Mouse (Mus musculus): Measurements from ENCODE around the gene Siva1. TPM values are rescaled to one million over a fixed set of nuclear protein-coding genes. Genes with fewer than 3 reads are reported as not detected.
A peak's percentile ranks its signal among the peaks of the same experiment; 100 is the strongest.

The Siva1 gene
- 182 and 230 TPM in 2 replicates for polyA plus RNA-seq (2014; fragmentation: Nextera tagmentation; extraction: Ambion mirVana)

DNA sequence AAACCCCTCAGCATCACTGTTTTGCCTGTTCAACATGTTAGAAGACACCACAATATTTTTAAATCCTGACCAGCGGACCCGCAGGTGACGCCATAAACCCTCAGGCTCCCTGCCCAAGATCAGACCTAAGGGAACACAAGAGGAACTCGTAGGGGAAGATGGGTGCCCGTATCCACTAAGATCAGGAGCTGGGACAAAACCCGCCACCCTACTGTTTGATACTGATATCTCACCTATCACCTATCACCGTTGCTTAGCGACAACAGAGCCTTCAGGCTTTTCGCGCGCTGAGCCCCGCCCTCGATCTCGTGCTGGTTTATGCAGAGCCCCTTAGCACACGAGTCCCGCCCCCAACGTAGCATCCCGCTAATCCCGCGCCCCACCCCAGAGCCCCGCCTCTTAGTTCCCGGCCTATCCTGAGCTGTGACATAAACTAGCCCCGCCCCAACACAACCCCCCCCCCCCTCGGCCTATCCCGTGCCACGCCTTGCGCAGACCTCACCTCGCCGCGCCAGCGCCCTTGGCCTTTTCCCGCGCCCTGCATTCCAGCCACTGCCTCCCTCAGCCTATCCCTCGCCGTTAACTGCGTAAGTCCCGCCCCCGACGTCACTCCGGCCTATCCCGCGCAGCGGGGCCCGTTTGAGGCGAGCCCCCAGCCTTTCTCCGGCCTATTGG lies at the start of gene Siva1:
Gene Siva1 (plus strand): TSS at position 500 of the 675 bp plus-strand sequence.
- peak within 1 kb of the TSS; percentile 89 for H3K9ac ChIP-seq (ENCODE audit: low read length)
- H3K4me2 ChIP-seq, result peak within 1 kb of the TSS; percentile 91
- no peaks in the 10 kb centered on the region for H3K9me3 ChIP-seq (ENCODE audit: control insufficient read depth, low read length)
- peak; percentile 98 for DNase-seq (ENCODE audit: low spot score, missing footprints)
- peaks cover 4% of the 10 kb centered on the region; the same call in 1 of the 2 replicates for H3K36me3 ChIP-seq (ENCODE audit: control insufficient read depth, insufficient read depth, low read length)
- peak within 1 kb of the TSS; percentile 79 for H3K4me3 ChIP-seq (ENCODE audit: low read depth, low read length)
- ATAC-seq (ENCODE audit: low FRiP score), result peak; percentile 98
- H3K27ac ChIP-seq (ENCODE audit: low read depth, low read length), result peak within 1 kb of the TSS; percentile 57
- no peaks in the 10 kb centered on the region for H3K27me3 ChIP-seq (ENCODE audit: control insufficient read depth, insufficient read depth, low read length)
- WGBS, result 2% methylated on average over 40 of the region's 46 CpGs
- peaks cover 18% of the 10 kb centered on the region for H3K4me1 ChIP-seq (ENCODE audit: control insufficient read depth, insufficient read depth, low read length)

GRCm38 (mm10) chr12:112594989-112595388 lies 49.5 kb upstream of the Siva1 start:
- no peak overlapping the region for H3K4me3 ChIP-seq (ENCODE audit: low read depth, low read length)
- H3K9me3 ChIP-seq (ENCODE audit: control insufficient read depth, low read length), result no peaks in the 10 kb centered on the region
- ATAC-seq (ENCODE audit: low FRiP score) (no peak), DNase-seq (ENCODE audit: low spot score, missing footprints) (no peak)
- no peak overlapping the region for H3K4me2 ChIP-seq
- WGBS, result 61% methylated on average over 4 of the region's 4 CpGs
- H3K36me3 ChIP-seq (ENCODE audit: control insufficient read depth, insufficient read depth, low read length), result no peaks in the 10 kb centered on the region
- H3K27ac ChIP-seq (ENCODE audit: low read depth, low read length), result no peak overlapping the region
- no peak overlapping the region for H3K9ac ChIP-seq (ENCODE audit: low read length)
- no peaks in the 10 kb centered on the region for H3K4me1 ChIP-seq (ENCODE audit: control insufficient read depth, insufficient read depth, low read length)
- peaks cover 4% of the 10 kb centered on the region; the same call in 1 of the 2 replicates for H3K27me3 ChIP-seq (ENCODE audit: control insufficient read depth, insufficient read depth, low read length)

- Histone ChIP-seq H3K9ac (ENCODE audit: low read length) (no peak overlapping the region), H3K4me2 (no peak overlapping the region), H3K4me3 (ENCODE audit: low read depth, low read length) (no peak overlapping the region), H3K27me3 (ENCODE audit: control insufficient read depth, insufficient read depth, low read length) (no peaks in the 10 kb centered on the region; the same call in 1 of the 2 replicates), H3K9me3 (ENCODE audit: control insufficient read depth, low read length) (no peaks in the 10 kb centered on the region), H3K4me1 (ENCODE audit: control insufficient read depth, insufficient read depth, low read length) (no peaks in the 10 kb centered on the region), H3K36me3 (ENCODE audit: control insufficient read depth, insufficient read depth, low read length) (no peaks in the 10 kb centered on the region), H3K27ac (ENCODE audit: low read depth, low read length) (no peak overlapping the region)
- ATAC-seq (ENCODE audit: low FRiP score) (no peak), DNase-seq (ENCODE audit: low spot score, missing footprints) (no peak)
- WGBS, result 71% methylated on average over 4 of the region's 4 CpGs
Observed at GRCm38 (mm10) chr12:112595626-112596025, 48.9 kb upstream of the Siva1 start.

- Histone ChIP-seq H3K9me3 (ENCODE audit: control insufficient read depth, low read length) (no peaks in the 10 kb centered on the region), H3K4me2 (no peak overlapping the region), H3K4me3 (ENCODE audit: low read depth, low read length) (no peak overlapping the region), H3K4me1 (ENCODE audit: control insufficient read depth, insufficient read depth, low read length) (no peaks in the 10 kb centered on the region), H3K36me3 (ENCODE audit: control insufficient read depth, insufficient read depth, low read length) (no peaks in the 10 kb centered on the region), H3K27ac (ENCODE audit: low read depth, low read length) (no peak overlapping the region), H3K27me3 (ENCODE audit: control insufficient read depth, insufficient read depth, low read length) (no peaks in the 10 kb centered on the region), H3K9ac (ENCODE audit: low read length) (no peak overlapping the region)
- WGBS, result 85% methylated on average over 9 of the region's 9 CpGs
- ATAC-seq (ENCODE audit: low FRiP score) (no peak), DNase-seq (ENCODE audit: low spot score, missing footprints) (no peak)
Observed at GRCm38 (mm10) chr12:112596454-112596853, 48.0 kb upstream of the Siva1 start.

DNA sequence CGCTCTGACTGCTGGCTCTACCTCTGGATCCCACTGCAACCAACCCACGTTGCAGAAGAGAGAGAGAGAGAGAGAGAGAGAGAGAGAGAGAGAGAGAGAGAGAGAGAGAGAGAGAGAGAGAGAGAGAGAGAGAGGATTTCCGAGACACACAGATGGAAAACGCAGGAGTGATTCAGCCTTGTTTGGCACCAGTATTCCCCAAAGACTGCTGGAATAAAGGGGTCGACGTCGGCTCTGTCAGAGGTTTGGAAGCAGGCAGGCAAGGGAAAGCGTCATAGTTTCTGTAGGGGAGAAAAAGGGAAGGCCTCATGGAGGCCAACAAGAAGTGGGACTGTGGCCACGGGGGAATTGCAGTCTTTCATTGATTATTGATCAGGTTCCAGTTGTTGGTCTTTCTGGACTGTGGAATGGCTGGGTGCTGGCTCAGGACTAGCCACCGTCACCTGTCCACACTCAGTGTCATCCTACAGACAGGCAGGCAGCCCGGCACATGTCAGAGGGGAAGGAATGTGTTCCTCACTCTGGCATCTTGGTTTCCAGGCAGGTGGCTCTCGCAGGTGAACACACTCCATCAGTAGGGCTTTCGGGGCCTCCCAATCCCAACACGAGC lies 47.5 kb upstream of the Siva1 start:
- H3K9ac ChIP-seq (ENCODE audit: low read length), result no peak overlapping the region
- H3K36me3 ChIP-seq (ENCODE audit: control insufficient read depth, insufficient read depth, low read length), result no peaks in the 10 kb centered on the region
- no peaks in the 10 kb centered on the region for H3K4me1 ChIP-seq (ENCODE audit: control insufficient read depth, insufficient read depth, low read length)
- no peak overlapping the region for H3K4me2 ChIP-seq
- ATAC-seq (ENCODE audit: low FRiP score) (no peak), DNase-seq (ENCODE audit: low spot score, missing footprints) (no peak)
- no peaks in the 10 kb centered on the region for H3K9me3 ChIP-seq (ENCODE audit: control insufficient read depth, low read length)
- H3K27me3 ChIP-seq (ENCODE audit: control insufficient read depth, insufficient read depth, low read length), result no peaks in the 10 kb centered on the region
- no peak overlapping the region for H3K27ac ChIP-seq (ENCODE audit: low read depth, low read length)
- H3K4me3 ChIP-seq (ENCODE audit: low read depth, low read length), result no peak overlapping the region
- 79% methylated on average over 14 of the region's 14 CpGs for WGBS

GRCm38 (mm10) chr12:112597618-112598017 lies 46.9 kb upstream of the Siva1 start:
- Histone ChIP-seq H3K27ac (ENCODE audit: low read depth, low read length) (no peak overlapping the region), H3K4me2 (no peak overlapping the region), H3K9ac (ENCODE audit: low read length) (no peak overlapping the region), H3K36me3 (ENCODE audit: control insufficient read depth, insufficient read depth, low read length) (no peaks in the 10 kb centered on the region), H3K27me3 (ENCODE audit: control insufficient read depth, insufficient read depth, low read length) (no peaks in the 10 kb centered on the region), H3K4me1 (ENCODE audit: control insufficient read depth, insufficient read depth, low read length) (no peaks in the 10 kb centered on the region), H3K9me3 (ENCODE audit: control insufficient read depth, low read length) (no peaks in the 10 kb centered on the region), H3K4me3 (ENCODE audit: low read depth, low read length) (no peak overlapping the region)
- 80% methylated on average over 8 of the region's 8 CpGs for WGBS
- DNase-seq (ENCODE audit: low spot score, missing footprints) (no peak), ATAC-seq (ENCODE audit: low FRiP score) (no peak)

DNA sequence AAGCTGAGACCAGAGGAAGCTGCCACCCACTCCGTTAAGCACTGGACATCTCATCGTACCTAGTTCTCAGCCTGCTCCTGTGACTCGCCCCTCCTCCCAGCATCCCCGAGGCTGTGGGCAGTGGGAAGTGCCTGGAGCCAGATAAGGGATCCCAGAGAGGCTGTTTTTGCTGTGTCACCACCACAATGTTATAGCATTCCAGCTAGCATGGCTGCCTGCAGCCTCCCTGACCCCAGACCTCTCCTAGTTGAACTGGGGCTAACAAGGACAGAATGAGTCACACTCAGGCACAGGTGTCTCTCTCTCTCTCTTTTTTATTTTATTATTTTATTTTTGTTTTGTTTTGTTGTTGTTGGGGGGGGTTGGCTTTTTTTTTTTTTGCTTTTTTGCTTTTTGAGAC lies 45.3 kb upstream of the Siva1 start:
- 41% methylated on average over 4 of the region's 4 CpGs for WGBS
- H3K9me3 ChIP-seq (ENCODE audit: control insufficient read depth, low read length), result no peaks in the 10 kb centered on the region
- no peaks in the 10 kb centered on the region for H3K36me3 ChIP-seq (ENCODE audit: control insufficient read depth, insufficient read depth, low read length)
- no peak for DNase-seq (ENCODE audit: low spot score, missing footprints)
- no peak overlapping the region for H3K4me2 ChIP-seq
- H3K9ac ChIP-seq (ENCODE audit: low read length), result no peak overlapping the region
- H3K4me1 ChIP-seq (ENCODE audit: control insufficient read depth, insufficient read depth, low read length), result no peaks in the 10 kb centered on the region
- no peak for ATAC-seq (ENCODE audit: low FRiP score)
- H3K27me3 ChIP-seq (ENCODE audit: control insufficient read depth, insufficient read depth, low read length), result no peaks in the 10 kb centered on the region
- no peak overlapping the region for H3K4me3 ChIP-seq (ENCODE audit: low read depth, low read length)
- H3K27ac ChIP-seq (ENCODE audit: low read depth, low read length), result no peak overlapping the region

DNA sequence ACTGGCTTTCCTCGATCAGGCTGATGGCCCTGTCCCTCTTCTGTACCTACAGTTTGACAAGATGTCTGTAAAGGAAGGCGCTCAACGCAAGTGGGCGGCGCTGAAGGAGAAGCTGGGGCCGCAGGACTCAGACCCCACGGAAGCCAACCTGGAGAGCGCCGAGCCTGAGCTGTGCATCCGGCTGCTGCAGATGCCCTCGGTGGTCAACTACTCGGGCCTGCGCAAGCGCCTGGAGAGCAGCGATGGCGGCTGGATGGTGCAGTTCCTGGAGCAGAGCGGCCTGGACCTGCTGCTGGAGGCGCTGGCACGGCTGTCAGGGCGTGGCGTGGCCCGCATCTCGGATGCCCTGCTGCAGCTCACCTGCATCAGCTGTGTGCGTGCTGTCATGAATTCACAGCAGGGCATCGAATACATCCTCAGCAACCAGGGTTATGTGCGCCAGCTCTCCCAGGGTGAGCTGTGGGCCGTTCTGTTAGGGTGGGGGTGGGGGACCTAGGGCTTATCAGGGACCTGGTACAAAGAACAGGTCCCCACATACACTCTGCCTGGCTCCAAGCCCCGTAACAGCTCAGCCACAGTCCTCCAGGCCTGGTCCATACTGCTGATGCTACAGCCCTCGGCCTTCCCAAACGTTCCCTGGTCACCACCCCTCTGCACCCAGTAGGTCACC lies 44.4 kb upstream of the Siva1 start:
- ATAC-seq (ENCODE audit: low FRiP score), result no peak
- WGBS, result 79% methylated on average over 30 of the region's 30 CpGs
- no peaks in the 10 kb centered on the region for H3K4me1 ChIP-seq (ENCODE audit: control insufficient read depth, insufficient read depth, low read length)

GRCm38 (mm10) chr12:112604022-112604421 lies 40.5 kb upstream of the Siva1 start:
- no peak for ATAC-seq (ENCODE audit: low FRiP score)
- DNase-seq (ENCODE audit: low spot score, missing footprints), result no peak
- Histone ChIP-seq H3K4me3 (ENCODE audit: low read depth, low read length) (no peak overlapping the region), H3K27me3 (ENCODE audit: control insufficient read depth, insufficient read depth, low read length) (no peaks in the 10 kb centered on the region), H3K4me1 (ENCODE audit: control insufficient read depth, insufficient read depth, low read length) (no peaks in the 10 kb centered on the region), H3K9ac (ENCODE audit: low read length) (no peak overlapping the region), H3K27ac (ENCODE audit: low read depth, low read length) (no peak overlapping the region), H3K9me3 (ENCODE audit: control insufficient read depth, low read length) (no peaks in the 10 kb centered on the region), H3K4me2 (no peak overlapping the region), H3K36me3 (ENCODE audit: control insufficient read depth, insufficient read depth, low read length) (no peaks in the 10 kb centered on the region)
- 84% methylated on average over 5 of the region's 5 CpGs for WGBS

More for the DNA sequence above, 44.4 kb upstream of the Siva1 start:
- H3K36me3 ChIP-seq (ENCODE audit: control insufficient read depth, insufficient read depth, low read length), result no peaks in the 10 kb centered on the region
- H3K27me3 ChIP-seq (ENCODE audit: control insufficient read depth, insufficient read depth, low read length), result no peaks in the 10 kb centered on the region
- no peak overlapping the region for H3K9ac ChIP-seq (ENCODE audit: low read length)
- H3K27ac ChIP-seq (ENCODE audit: low read depth, low read length), result no peak overlapping the region
- H3K4me3 ChIP-seq (ENCODE audit: low read depth, low read length), result no peak overlapping the region
- no peak for DNase-seq (ENCODE audit: low spot score, missing footprints)
- no peak overlapping the region for H3K4me2 ChIP-seq
- H3K9me3 ChIP-seq (ENCODE audit: control insufficient read depth, low read length), result no peaks in the 10 kb centered on the region
